Mouse (Mus musculus) embryonic fibroblast, embryonic 13.5 days (primary cell): ENCODE measurements around the gene Hpcal4.

Experiments used
- CTCF ChIP-seq: IDR thresholded peaks from 2 replicates; pipeline ENCODE4 v1.5.1; 2011; ENCODE audit warnings: mild to moderate bottlenecking, control low read depth, low read length, moderate library complexity, borderline replicate concordance; ENCODE audit not compliant: insufficient read depth
- POLR2A ChIP-seq: IDR thresholded peaks from 2 replicates; pipeline ENCODE4 v1.6.1; 2011; ENCODE audit warnings: low read depth, mild to moderate bottlenecking, control low read depth, low read length, moderate library complexity

DNA sequence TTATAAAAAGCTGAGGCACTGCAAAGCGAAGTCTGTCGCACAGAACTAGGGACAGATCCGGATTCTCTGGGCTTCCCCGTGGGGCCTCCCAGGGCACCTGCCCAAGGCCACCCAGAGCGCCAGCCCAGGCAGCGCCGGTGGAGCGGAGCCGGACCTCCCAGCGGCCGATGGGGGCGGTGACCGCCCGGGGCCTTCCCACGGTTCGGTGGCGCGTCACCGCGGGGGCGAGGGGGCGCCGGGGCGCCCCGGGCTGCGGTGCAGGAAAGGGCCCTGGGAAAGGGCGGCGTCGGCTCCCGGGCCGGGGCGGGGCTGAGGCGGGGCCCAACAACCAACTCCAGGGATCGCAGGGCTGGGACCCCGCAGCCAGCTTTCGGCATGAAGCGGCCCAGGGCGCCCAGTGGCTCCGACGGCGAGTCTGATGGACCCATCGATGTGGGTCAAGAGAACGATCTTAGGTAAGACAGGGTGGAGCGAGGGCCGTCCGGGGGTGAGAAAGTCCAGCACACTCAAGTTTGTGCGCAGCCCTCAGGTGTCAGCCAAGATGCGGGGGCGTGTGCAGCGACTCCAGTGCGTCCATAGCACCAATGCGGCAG, 50.6 kb downstream of the Hpcal4 start, which contains the start of gene Heyl:
- TF ChIP-seq POLR2A (no peak), CTCF (no peak)
